45 mouse cellular contexts compared by ENCODE assay signal in the genomic region with DNA sequence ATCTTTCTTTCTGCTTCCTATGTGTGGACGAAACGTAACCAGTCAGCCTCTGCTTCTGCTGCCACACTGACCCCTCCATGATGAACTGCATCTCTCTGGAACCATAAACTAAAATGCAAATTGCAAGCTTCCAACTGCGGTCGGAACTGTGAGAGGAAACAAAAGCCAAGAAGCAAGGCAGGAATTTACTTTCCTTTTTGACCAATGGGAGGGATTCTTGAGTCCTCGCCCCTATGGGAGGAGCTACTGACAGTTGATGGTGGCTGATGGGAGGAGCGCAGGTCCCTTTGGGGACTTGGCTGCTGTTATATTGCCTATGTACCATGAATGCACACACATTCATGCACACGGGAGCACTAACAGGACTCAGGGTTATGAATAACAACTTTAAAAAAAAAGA. TPM values are rescaled to one million over a fixed set of nuclear protein-coding genes. Genes with fewer than 3 reads are reported as not detected.
"Had no signal": no experiment of that assay in that cellular context is flagged by ENCODE, and none has a peak within 500 bp of the region (broad histone marks: within the 10 kb centered on the region; RNA-seq: fewer than 3 reads in every experiment).

No protein-coding gene starts in this region.

- H3K36me3 ChIP-seq: heart, embryonic 12.5 days; heart, embryonic 13.5 days; heart, embryonic 15.5 days; hindbrain, embryonic 10.5 days; hindbrain, embryonic 12.5 days; hindbrain, embryonic 13.5 days; hindbrain, embryonic 15.5 days; intestine, embryonic 15.5 days; kidney, embryonic 15.5 days had no signal

- DNase-seq: heart, postnatal 10 days; heart, postnatal 14 days; heart, postnatal 36 days; heart, postnatal 4 days; kidney, adult 11 months; kidney, adult 18-20 months; kidney, adult 2 months; kidney, adult 8-10 months; kidney, adult 9 months; kidney, postnatal 10 days; kidney, postnatal 14 days; kidney, postnatal 25 days; kidney, postnatal 36 days; kidney, postnatal 4 days; layer of hippocampus, adult 9-11 months; layer of hippocampus, postnatal 36 days had no signal

- H3K4me1 ChIP-seq: heart, embryonic 12.5 days; heart, embryonic 13.5 days; heart, embryonic 15.5 days; hindbrain, embryonic 12.5 days; hindbrain, embryonic 15.5 days had no signal

- H3K4me2 ChIP-seq: heart, embryonic 12.5 days; heart, embryonic 13.5 days; heart, embryonic 15.5 days; hindbrain, embryonic 12.5 days; hindbrain, embryonic 13.5 days; hindbrain, embryonic 14.5 days; hindbrain, embryonic 15.5 days; intestine, embryonic 15.5 days; kidney, embryonic 15.5 days had no signal

- ATAC-seq: hindbrain, embryonic 16.5 days; hindbrain, postnatal 0 days; inflammation-experienced regulatory T-cells, adult 6 months; intestine, embryonic 15.5 days; intestine, embryonic 16.5 days; intestine, postnatal 0 days had no signal

- H3K9ac ChIP-seq: heart, embryonic 12.5 days; heart, embryonic 13.5 days; heart, embryonic 15.5 days; hindbrain, embryonic 12.5 days; hindbrain, embryonic 13.5 days; hindbrain, embryonic 14.5 days; hindbrain, embryonic 15.5 days; intestine, embryonic 15.5 days; kidney, embryonic 15.5 days had no signal

- H3K27ac ChIP-seq: heart, embryonic 13.5 days; heart, embryonic 15.5 days; hindbrain, embryonic 10.5 days; hindbrain, embryonic 12.5 days; hindbrain, embryonic 13.5 days; hindbrain, embryonic 14.5 days; hindbrain, embryonic 15.5 days; hindbrain, postnatal 0 days; intestine, embryonic 15.5 days; kidney, embryonic 15.5 days; kidney, postnatal 0 days; layer of hippocampus, adult 2 months; left cerebral cortex, adult 2 months had no signal

- H3K27me3 ChIP-seq: heart, embryonic 15.5 days; hindbrain, embryonic 12.5 days; hindbrain, embryonic 13.5 days; hindbrain, embryonic 15.5 days; intestine, embryonic 15.5 days; kidney, embryonic 15.5 days had no signal

- H3K9me3 ChIP-seq: hindbrain, embryonic 13.5 days; hindbrain, embryonic 15.5 days; intestine, embryonic 15.5 days; kidney, embryonic 15.5 days had no signal

- H3K4me3 ChIP-seq: heart, embryonic 12.5 days; heart, embryonic 13.5 days; heart, embryonic 15.5 days; hindbrain, embryonic 10.5 days; hindbrain, embryonic 12.5 days; hindbrain, embryonic 13.5 days; hindbrain, embryonic 15.5 days; intestine, embryonic 15.5 days; kidney, embryonic 15.5 days; layer of hippocampus, adult 2 months; left cerebral cortex, adult 2 months had no signal

RNA-seq across cellular contexts. Expression of a gene that starts 38.3 kb away (rescaled TPM):
- total RNA-seq: heart, postnatal 10 days; heart, postnatal 14 days; heart, postnatal 25 days; heart, postnatal 36 days; heart, postnatal 4 days; hematopoietic stem cell, adult 5-6 weeks; layer of hippocampus, adult 8-10 months; layer of hippocampus, postnatal 36 days; left cerebral cortex, adult 18-20 months; left cerebral cortex, adult 2 months had no signal
- polyA plus RNA-seq: heart, embryonic 12.5 days; heart, embryonic 13.5 days; heart, embryonic 14.5 days; heart, embryonic 15.5 days; heart, embryonic 16.5 days; heart, postnatal 0 days; hindbrain, embryonic 10.5 days; hindbrain, embryonic 11.5 days; inflammation-experienced regulatory T-cells, adult 6 months; intestine, embryonic 14.5 days; intestine, embryonic 15.5 days; intestine, embryonic 16.5 days; intestine, postnatal 0 days; kidney, embryonic 14.5 days; kidney, embryonic 15.5 days; kidney, postnatal 0 days; large intestine, adult 2 months had no signal
